Mouse (Mus musculus): ENCODE measurements at regions not wholly inside any gene's neighbourhood (a gene's known extent, or its start where the extent isn't known, plus 50 kb on each side); places are given as distances from the start of the nearest gene placed in this dataset.

DNA sequence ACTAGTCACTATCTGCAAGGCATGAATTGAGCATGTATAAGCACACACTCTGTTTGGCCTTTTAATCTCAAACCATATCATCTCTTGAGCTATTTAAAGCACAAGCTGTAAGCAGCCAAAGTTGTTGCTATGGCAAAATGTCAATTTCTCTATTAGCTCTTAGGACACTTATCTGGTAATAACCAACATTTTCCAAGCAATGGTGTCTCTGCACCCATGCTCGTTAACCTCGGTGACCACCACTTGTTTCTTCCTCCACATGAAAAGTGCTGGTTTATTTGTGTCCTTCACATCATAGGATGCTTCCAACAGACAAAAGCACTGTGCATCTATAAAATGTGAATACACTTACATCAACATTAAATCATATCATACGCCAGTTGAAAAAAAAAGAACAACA lies 204.4 kb upstream of the Acvr2a start:
- TF ChIP-seq EP300 (IDR thresholded peaks at IDR 0.05; ENCODE audit: insufficient read depth, low read depth, low read length), result no peak
- TF ChIP-seq POLR2A (IDR thresholded peaks at IDR 0.05; ENCODE audit: insufficient read depth, low read length), result no peak

Data from ES-Bruce4 (cell line).